Mouse (Mus musculus) liver, embryonic 14.5 days (tissue): ENCODE measurements around the gene Zfp90.

Source experiments
- CTCF ChIP-seq: IDR thresholded peaks from 2 replicates; pipeline ENCODE4 v1.5.1; 2016; ENCODE audit warnings: antibody characterized with exemption, low read depth, control low read depth
- EP300 ChIP-seq: IDR thresholded peaks from 2 replicates; pipeline ENCODE4 v1.6.1; 2016; ENCODE audit warnings: antibody characterized with exemption, low read depth

DNA sequence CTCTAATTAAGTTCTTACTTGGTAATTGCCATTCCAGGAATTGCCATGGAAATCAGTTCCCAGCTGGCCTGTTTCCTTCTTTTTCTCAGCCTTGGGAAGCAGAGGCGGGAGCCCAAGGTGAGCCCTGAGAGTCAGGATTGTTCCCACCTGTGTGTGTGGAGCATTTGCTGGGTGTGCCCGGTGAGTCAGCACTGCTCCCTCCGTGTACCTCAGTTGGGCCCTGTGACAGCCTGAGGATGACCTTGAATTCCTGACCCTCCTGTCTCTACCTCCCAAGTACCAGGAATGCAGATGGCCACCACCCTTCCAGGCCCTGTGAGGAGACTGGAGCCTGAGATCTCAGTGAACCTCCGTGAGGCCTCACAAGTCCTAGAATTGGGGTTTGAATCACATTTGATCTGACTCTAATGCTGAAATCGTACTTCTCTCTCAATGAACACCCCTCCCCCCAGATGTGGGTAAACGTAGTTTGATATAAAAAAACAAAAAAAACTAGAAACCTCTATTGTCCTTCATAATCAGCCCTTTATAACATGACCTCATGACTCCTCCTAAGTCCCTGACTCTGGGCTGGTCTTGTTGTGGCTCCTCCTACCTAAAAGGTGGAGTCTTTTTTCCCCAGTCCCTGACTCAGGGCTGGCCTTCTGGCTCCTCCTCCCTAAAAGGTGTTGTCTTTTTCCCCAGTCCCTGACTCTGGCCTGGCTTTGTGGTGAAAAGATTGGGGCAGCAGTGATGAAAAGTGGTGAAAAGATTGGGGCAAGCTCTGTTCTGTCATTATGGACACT, 36.4 kb downstream of the Zfp90 start:
- TF ChIP-seq CTCF: no peak
- TF ChIP-seq EP300: no peak
